Mouse (Mus musculus) retina, embryonic 14.5 days (tissue): ENCODE measurements around the gene Mff.
A peak's percentile ranks its signal among the peaks of the same experiment; 100 is the strongest.

ENCODE experiments used
- DNase-seq: peaks from one replicate; pipeline ENCODE4 v3.0.0-alpha.2; 2015; ENCODE audit warnings: low spot score

Gene Mff

DNA sequence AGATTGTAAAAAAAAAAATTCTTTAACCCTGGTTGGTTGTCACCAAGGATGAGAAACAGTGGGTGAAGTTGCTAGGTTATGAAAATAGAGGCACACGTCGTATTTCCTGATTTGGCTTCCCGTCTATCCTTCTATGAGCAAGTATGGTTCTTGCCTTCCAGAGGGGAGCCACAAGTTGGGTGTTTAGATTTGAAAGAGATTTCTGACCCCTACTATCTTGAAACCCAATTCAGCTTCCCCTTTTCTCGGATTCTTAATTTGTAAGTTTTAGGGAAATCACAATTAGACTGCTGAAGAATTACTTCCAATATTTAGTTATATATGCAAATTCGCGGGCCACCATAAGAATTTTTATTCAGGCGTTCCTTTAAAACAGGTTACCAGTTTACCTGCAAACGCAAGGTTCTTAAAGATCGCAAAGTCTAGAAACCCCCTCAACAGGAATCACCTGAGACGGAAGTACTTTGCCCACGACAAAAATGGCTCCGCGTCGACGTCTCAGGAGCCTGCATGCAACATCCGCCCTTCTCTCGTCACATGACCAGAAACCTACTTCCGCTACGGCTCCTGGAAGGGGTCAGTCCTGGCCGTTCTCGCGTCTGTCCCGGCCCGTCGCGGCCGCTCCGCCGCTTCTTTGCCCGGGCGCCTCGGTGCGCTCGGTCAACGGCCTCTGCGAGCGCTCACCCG lies at the start of gene Mff:
Gene Mff (plus strand): TSS at position 552 of the 687 bp plus-strand sequence.
- peak; percentile 95 for DNase-seq

- no peak for DNase-seq
Measured at GRCm38 (mm10) chr1:82686328-82686727, 38.4 kb upstream of the Mff start.

- DNase-seq, result no peak
Measured at GRCm38 (mm10) chr1:82686866-82687265, 37.8 kb upstream of the Mff start.

DNA sequence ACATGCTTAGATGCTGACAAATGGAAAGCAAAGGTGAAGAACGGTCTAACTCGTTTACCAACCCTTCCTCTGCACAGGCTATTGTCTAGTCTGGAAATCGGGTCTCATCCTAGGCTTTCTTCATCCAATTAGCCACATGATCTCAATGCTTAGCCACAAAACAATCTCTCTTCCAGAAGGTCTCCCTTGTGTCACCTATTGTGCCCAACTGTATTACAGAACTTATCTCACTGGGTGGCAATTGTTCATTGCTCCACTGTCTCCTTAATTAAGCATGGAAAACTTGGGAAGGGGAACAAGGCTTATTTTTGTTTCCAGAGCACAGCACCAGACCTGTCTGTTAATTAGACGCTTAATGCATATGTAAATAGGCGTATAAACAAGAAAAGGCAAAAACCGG lies 36.8 kb upstream of the Mff start:
- DNase-seq, result peak; percentile 65

DNA sequence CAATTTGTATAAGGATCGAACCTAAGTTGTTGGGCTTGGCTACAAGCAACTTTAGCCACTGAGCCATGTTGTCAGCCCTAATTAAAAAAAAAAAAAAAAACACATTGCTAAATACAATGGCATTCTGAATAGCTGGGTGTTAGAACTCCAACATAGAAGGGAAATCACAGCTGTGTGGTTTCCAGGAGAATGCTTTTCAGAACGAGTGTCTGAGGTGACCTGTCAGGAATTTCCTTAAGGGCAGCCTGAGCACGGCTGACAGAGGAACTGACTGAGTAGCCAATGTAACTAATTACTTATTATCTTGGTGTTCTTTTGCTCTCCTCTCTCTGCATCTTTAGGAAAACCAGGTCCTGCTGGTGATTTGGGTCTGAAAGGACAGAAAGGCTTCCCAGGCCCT lies 28.8 kb upstream of the Mff start:
- DNase-seq, result no peak

DNA sequence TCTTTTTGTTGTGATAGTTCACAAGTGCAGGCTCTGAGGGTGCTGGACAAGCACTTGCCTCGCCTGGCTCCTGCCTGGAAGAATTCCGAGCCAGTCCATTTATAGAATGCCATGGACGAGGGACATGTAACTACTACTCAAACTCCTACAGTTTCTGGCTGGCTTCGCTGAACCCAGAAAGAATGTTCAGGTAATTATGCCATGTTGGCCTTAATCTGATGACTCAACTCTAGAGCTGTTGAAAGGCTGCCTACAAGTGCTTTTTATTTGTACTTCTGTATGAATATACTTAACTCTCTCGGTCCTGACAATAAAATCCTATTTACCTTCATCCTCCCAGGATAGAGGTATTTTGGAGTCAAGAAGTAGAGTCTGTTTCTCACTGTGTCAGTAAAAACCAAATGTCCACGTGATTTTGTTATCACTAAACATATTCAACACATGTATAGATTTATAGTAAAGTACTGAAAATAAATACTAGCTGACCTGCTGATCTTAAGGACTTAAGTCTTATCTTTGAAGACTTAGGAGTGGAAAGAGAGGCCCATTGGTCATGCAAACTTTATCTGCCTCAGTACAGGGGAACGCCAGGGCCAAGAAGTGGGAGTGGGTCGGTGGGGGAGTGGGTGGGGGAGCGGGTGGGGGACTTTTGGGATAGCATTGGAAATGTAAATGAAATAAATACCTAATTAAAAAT lies 6.7 kb upstream of the Mff start:
- no peak for DNase-seq

- DNase-seq, result peak; percentile 7
Measured at GRCm38 (mm10) chr1:82725026-82725874, 560 bp downstream of the Mff start.

DNA sequence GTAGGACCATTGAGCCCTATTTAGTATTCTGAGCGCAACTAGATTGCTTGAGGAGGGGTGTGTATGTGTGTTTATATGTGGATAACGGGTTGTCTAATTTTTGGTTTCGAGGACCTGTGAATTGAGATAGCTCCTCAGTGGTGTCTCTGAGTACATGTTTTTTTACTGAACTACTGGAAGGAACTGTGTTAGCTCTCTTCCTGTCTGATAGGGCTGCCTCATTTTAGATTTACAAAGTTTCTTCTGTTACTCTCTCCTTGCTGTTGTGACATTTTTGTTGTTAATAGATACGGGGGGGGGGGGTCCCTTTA lies 1.1 kb downstream of the Mff start:
- no peak for DNase-seq

- no peak for DNase-seq
Measured at GRCm38 (mm10) chr1:82726482-82726881, 1.8 kb downstream of the Mff start.

DNA sequence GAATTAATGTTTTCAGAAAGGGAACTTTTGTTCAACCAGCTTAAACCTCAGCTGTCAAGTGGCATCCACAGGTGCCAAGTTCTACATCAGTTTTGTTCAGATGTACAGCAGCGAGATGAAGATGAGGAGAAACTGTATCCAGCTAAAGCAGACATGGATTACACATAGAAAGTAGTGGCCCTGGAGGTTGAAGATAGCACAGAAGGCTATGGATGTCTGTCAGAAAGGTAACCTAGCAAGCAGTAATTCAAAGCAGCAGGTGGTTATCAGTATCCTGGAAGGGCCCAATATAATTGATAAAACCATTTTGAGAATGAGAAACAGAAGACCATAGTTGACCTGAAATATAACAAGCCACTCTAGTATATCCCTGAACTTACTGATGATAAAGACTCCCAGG lies 8.7 kb downstream of the Mff start:
- no peak for DNase-seq

DNA sequence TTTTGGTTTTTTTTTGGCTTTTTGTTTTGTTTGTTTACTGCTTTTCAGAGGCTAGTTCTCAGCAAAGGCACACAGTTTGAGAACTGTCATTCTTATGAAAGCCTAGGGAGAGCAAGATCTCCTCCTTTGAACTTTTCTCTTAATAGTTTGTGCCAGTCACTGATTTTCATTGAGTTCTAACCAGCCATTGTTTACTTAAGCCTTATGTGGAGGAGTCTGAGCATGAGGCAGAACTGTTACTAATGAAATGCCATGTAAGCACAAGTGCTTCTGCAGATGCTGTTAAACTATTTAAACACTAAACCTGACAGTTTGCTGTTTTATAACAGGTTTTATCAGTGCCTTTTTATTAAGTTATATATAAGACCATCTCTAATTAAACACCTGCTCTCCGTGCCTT lies 13.4 kb downstream of the Mff start:
- DNase-seq, result no peak

DNA sequence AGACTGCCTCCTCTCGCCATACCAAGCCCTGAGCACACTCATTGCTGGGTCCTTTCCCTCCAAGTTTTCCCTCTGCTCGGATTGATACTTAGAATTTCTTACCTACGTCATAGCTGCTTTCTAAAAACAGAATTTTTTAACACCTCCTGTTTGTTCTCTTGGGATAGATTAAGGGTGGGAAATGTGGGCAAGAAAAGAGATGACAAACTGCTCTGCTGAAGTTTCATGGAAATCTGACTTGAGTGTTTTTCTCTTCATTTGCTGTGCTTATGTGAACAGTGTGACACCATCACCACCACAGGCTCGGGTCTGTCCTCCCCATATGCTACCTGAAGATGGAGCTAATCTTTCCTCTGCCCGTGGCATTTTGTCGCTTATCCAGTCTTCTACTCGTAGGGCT lies 16.8 kb downstream of the Mff start:
- no peak for DNase-seq

GRCm38 (mm10) chr1:82743962-82744361 lies 19.3 kb downstream of the Mff start:
- no peak for DNase-seq

GRCm38 (mm10) chr1:82746408-82746807 lies 21.7 kb downstream of the Mff start:
- DNase-seq, result peak; percentile 51

DNA sequence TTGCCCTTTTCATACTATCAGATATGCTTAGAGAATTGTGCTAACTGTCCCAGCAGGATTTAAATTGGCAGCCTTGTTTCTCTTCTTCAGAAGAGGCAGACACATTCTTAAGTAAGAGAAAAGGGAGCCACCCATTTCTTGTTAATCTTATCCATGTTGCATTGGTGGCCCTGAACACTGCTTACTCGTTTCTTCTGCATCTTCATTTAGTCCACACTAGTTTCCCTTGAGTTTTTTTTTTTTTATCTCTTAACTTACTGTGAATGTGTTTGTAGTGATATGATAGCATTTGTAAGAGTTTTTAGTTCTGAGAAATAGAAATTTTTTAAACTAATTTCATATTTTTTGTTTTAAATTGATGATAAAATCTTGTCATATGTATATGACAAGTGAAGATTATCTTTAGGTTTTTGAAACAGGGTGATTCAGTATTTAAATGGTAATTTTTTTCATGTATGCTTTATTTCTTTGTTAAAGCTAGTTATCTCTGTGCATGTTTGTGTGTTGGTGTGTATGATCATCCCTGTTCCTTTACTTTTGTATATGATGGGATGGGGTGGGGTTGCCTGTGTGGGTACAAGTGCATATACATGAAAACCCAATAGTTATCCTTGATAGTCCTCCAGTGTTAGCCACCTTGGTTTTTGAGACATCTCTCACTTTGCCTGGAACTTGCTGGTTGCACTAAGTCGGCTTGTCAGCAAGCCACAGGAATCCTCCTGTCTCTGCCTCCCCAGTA lies 23.2 kb downstream of the Mff start:
- DNase-seq, result no peak

DNA sequence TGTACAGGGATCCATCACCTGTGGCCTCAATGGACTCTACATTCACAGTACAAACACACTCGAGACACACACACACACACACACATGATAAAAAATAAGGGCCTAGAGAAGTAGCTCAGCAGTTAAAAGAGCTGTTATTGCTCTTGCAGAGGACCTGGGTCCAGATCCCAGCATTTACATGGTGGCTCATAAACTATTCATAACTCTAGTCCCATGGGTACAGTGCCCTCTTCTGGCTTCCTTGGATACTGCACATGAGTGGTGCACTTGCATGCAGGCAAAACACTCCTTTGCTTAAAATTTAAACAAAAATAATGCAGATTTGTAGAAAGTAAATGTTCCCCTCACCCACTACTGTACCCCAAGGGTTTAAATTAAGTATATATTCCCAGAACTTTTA lies 34.8 kb downstream of the Mff start:
- DNase-seq, result peak; percentile 10

GRCm38 (mm10) chr1:82761454-82762169 lies 36.9 kb downstream of the Mff start:
- DNase-seq, result no peak

- DNase-seq, result no peak
Measured at GRCm38 (mm10) chr1:82762274-82762673, 37.6 kb downstream of the Mff start.

DNA sequence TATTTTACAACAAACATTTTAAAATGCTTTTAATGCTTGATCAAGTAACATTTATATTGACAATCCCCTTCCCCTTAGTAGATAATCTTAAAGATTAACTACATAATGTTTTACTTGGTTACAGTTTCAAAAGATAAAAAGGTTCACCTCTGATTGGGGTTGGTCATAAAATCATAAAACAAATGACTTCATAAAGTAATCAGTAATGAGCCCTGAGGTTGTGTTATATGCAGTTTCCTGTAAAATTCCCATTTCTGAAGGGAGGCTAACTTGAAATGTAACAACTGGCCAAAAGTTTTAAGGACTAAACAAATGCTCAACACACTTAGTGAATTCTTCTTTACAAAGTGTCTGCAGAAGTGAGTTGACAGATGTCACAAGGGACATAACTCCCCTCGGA lies 41.5 kb downstream of the Mff start:
- no peak for DNase-seq

- no peak for DNase-seq
Measured at GRCm38 (mm10) chr1:82766641-82767040, 42.0 kb downstream of the Mff start.

GRCm38 (mm10) chr1:82768269-82768668 lies 43.6 kb downstream of the Mff start, which contains the start of gene Tm4sf20:
TSS of gene Tm4sf20 (minus strand) at chr1:82768461.
- no peak for DNase-seq
